Mouse (Mus musculus): ENCODE results near the gene Spock1. TPM values are rescaled to one million over a fixed set of nuclear protein-coding genes. Genes with fewer than 3 reads are reported as not detected.
"Not testable (repeated sequence)": the region's sequence is repeated elsewhere in the genome, so short reads cannot be mapped to it uniquely, and the experiment has no call there.

Gene Spock1
- total RNA-seq, 1 experiment from 2014 or later = 13.1 TPM

DNA sequence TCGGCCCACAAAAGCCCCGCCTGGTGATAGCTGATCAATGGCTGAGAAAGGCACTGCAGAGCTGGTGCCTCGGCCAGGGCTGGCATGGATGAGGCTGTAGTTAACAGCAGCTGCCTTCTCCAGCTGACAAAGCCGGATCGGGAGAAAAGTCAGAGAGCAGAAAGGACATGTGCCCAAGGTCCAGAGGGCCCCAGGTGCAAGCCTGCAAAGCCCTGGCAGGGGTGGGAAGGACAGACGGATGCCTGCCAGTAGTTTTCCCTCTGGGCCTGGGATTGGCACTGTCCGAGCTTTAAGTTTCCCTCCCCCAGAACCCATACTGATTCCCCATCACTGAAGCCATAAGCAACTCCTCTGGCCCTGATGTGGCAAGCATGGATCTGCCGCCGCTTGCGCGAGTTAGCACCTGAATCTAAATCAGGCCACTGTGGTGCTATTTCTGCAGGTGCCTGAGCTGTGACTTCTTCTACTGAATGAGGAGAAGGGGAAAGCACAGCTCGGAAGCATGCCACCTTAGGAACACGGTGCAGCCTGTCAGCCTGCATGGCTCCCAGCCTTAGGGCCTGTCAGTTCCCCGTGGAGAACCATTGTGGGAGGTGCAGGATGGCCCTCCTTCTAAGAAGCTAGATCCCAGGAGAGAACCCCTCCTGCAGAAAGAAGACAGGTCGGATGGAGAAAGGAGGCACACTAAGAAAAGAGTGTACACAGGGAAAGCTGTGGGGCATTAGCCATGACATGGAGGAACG is 423.5 kb downstream of the Spock1 start:
- DNase-seq = no peak

DNA sequence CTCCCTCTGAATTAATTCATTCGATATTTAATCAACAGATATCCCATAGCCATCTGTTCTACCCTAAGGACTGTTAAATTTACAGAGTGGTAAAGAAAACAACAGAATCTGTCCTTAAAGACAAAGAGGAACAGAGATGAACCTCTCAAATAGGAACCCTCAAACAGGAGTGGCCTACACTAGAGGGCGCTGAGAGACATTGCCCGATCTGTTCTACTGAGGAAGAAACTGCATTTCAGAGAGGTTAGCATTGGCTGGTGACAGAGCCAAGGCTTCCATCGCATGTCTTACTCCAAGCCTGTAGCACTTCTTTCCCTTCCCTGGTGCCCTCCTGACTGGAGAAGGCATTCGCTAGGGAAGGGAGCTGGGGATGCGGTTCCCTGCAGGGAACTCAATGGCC is 431.4 kb downstream of the Spock1 start:
- DNase-seq = peak; percentile 40

DNA sequence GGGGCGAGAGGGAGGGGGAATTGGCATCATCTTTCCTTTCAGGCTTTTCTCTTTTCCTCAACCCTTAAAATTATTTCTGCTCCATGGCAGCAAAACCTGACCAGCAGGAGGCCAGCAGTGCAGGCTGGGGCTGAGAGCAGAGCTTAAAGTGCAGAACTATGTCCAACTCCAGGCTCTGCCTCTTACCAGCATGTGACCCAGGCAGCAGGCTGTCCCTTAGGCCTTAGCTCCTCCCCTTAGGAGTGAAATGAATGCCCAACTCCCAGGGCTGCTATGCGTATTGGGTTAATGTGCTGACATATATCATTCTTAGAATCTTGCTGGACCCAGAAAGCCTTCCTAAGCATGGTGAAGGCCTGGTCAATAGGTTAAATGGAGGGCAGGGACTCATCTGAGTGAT is 434.1 kb downstream of the Spock1 start:
- DNase-seq = no peak

DNA sequence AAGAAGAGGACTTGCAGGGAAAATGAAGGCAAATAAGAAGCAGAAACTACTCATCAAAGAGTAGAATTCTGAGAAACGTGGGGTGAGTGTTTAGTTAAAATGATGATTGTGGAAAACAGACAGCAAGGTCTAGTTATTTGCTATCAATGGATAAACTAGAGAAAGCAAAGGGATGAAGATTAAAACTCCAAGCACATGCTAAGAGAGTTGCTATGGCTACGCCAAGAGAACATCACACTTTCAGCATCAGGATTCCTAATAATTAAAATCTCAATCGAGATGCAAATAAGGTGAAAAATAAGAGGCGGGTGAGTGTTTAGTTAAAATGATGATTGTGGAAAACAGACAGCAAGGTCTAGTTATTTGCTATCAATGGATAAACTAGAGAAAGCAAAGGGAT is 437.2 kb downstream of the Spock1 start:
- not testable (repeated sequence) for DNase-seq

DNA sequence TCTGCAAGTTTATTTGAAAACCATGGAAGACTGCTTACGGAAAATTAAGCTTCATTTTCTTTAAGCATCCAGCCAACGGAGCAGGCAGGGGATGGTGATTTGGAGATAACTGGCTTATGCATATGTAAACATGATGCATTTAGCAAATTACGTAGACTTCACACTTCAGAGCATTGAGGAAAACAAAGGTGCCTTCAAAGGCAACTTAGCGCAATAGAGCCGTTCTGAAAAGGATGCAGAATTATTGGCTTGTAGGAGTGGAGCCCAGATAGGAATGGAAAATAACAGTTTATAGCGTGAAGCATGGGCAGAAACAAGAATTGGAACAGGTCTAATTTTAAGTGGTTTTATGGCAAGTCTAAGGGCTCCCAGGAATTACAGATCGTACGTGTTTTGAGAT is 448.2 kb downstream of the Spock1 start:
- DNase-seq = no peak

DNA sequence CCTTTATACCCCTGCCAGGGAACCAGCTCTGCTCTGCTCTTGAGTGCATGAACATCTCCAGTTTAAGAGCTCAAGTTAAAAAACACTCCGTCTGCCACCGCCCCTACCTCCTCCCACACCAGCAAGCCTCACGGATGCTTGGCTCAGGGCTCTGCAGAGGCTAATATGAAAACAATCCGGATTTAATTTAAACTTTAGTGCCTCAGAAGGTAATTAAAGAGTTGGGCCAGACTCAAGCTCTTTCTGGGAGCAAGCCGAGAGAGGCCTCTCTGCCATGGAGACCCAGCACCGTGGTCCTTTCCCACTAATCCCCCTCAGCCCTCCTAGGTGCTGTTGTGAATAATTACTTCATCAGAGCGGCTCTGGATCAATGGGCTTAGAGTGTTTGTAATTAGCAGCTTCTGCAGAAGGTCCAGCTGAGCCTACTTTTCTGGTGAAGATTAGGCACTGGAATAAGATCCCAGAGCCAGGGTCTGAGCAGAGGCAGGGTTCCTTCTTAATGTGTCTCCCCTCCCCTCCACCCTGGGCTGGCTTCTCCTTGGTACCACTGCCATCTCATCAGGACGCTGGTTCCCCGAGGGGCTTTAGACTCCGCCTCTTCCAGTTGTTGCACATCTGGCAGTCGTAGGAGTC is 457.8 kb downstream of the Spock1 start:
- DNase-seq = no peak

DNA sequence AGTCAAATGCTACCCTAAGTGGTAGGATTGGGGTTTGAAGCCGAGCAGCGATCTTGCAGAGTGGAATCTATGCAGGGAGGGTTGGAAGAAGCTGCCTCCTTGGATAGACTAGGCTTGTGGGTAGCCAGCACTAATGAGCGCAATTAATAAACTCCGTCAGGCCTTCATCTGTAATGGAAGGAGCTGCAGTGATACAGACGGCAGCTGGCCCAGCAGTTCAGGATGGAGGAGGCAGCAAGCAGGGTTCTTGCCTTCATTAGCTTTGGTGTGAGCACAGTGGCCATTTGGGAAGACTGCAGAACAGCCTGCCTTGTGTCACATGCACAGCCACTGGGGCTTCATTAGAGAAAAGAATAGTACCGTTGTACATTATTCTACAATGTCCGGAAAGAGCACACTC is 459.2 kb downstream of the Spock1 start:
- DNase-seq = no peak

DNA sequence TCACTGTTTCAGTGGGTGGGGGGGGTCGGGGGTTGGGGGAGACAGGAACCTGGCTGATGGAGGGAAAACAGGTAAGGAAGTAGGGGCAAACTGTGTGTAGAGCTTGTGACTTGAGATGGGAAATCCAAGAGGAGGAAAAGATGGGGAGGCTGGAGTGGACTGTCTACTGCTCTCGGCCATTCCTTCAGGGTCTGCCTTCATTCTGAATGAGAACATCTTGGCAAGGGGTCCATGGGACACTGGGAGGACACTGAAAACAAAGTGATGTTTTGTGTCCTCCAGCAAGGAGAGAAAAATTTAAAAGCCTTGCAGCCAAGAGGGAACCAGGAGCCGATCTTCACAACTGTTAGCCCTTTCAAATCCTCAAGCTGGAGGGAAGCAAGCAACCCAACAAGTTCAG is 463.2 kb downstream of the Spock1 start:
- DNase-seq = no peak

DNA sequence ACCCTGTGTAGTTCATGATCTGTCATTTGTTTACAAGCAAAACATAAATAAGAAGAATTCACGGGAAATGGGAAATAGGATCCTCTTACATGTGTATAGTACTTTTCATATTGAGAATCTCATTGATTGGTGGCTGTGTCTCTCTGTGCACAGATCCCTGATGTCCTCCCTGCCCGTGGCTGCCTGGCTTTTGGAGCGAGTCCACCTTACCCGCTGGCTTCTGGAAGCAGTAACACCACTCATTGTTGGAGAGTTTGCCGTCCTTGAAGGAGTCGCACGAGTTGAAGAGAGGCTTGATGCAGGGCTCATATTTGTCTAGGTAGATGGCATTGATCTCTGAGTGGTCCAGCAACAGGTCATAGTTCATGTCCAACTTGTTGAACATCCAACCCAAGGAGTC is 468.0 kb downstream of the Spock1 start:
- DNase-seq = no peak

DNA sequence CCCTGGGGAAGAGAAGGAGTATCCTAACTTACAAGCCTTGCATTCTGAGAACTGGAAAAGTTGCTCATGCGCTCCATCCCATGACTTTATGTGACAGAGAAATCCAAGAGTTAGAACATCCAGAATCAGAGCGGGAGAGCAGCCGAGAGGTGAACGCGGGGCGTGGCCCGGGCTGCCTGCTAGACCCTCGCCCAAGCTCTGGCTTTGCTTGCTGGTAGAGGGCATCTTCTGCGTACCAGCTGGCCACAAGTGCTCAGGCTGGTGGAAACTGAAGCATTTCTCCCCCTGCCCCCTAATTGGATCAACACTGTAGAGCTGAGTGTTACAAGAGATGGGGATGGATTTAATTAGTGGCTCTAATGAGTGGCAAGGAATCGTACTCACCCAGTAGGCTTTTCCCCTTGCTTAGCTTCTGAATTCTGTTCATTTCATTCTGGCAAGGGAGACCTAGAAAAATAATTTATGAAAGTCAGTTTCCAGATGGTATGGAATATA is 472.4 kb downstream of the Spock1 start:
- DNase-seq = no peak

DNA sequence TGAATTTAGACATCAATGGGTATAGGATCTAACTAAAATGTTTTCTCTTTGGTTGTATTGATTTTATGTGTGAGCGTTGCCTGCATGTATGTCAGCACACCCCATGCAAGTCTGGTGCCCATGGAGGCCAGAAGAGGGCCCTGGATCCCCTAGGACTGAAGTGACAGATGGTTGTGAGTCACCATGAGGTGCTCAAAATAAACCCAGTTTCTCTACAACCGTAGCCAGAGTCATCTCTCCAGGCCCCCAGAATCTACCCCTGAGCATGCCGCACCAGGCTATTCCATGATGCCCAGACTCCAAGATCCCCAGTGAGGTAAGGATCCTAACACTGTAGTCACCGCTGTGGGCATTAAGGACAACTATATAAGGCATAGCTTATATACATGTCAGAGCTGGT is 474.3 kb downstream of the Spock1 start:
- DNase-seq = no peak

DNA sequence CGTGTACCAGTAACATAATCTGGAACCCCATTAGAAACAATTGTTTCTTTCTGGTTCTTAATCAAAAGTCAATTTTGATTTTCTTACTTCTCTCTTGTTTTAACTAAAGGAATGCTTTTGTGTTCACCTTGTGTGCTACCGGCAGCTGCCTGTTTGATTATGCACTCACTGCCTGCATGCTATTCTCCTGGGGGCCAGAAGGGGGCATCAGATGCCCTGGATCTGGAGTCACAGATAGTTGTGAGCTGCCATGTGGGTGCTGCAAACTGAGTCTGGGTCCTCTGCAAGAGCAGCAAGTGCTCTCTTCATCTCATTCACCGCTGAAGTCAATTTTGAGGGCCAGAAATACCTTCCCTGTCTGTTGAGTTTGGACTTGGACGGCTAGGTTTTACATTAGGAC is 476.3 kb downstream of the Spock1 start:
- no peak for DNase-seq

DNA sequence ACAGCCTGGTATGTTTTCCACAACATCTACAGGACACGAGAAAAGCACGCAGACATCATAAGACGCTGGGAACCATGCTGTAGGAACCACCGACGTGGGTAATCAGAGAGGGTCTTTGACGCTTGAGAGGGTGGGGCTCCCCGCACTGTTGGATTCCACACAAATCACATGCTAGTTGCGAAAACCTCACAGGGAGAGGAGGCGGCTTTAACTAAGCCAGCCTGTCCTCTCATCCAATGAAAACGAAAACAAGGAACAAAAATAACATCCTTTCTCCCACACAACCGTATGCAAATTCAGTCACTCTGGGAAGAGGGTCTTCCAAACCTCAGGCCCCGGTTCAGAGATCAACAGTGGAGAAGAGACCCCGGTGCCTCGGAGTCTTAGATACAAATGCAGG is 479.3 kb downstream of the Spock1 start:
- DNase-seq = no peak

DNA sequence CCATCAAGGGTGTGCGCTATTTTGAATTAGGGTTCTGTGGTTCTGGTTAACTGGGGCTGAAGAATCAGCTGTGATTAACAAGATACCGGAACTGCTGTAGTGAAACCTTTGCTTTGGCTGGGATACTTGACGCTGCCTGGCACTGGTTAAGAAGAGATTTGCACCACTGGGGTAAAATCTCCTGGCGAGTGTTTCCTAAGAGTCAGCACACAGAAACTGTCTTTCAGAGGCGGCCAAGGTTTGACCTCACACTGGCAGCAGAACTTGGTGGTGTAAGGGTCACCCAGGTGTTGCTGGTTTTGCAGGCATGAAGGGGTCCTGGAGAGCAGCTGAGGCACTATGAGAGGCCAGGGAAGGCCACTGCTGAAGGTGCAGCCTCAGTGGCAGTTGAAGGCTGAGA is 489.4 kb downstream of the Spock1 start:
- peak; percentile 8 for DNase-seq

DNA sequence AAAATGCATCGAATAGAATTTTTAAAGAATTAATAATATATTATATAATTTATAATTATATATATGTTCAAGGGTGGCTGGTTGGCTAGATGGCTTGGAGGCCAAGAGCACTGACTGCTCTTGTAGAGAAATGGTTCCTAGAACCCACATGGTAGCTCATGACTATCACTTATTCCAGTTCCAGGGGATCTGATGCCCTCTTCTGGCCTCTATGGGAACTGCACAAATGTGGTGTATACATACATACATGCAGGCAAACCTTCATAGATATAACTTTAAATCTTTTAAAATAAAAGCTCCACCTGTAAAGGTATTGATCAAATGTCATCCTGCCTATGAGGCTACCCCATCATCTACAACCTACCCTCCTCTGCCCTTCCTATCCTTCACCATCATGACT is 493.4 kb downstream of the Spock1 start:
- no peak for DNase-seq

DNA sequence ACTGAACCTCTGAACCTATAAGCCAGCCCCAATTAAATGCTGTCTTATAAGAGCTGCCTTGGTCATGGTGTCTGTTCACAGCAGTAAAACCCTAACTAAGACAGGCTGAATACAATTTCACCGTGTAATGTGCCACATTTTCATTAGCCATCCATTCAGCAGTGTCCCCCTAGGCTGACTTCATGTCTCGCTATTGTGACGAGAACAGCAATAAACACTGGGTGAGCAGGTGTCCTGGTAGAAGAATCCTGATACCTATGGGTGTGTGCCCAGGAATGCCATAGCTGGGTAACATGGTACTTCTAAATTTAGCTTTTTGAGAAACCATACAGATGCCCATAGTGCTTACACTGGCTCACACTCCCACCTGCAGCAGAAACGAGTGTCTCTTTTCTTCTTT is 500.5 kb downstream of the Spock1 start:
- no peak for DNase-seq

DNA sequence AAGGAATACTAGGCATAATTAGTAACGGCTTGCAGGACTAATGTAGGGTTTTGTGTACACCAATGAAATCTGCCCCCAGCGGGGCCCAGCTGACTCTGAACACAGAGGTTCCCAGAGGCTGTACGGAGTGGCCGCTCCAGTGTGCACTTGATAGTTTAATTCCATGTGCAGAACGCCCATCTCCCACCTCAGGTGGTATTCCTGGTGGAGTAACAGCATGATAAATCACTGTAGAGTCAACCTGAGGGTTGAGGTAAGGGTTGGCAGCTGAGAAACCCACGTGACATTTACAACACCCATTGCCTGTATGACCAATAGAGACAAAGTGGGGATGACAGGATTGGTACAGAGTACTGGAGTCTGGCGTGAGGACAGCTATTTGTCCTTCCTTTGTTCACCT is 505.7 kb downstream of the Spock1 start:
- DNase-seq = no peak

DNA sequence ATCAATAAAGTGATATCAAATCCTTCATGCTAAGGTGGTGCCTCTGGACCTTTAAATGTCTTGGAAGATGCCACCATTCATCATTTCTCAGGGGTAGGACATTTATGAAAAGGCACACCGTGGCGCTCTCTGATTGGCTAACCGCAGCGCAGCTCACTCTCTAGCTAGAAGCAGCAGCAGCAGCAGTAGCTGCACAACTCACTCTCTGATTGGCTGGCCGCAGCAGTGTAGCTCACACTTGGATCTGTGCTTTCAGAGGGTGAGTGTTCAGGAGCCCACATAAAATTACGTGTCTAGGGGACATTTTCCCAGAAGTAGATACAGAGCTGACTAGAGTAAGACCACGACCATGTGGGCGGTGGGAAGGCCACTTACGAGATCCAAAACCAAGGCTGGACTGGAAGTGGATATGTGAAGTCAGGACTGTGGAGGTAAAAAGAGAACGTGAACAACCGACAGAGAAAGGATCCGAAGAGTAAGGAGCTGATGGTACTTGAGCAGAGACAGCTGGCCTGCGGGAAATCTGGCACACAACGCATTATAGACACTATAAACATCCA is 535.9 kb downstream of the Spock1 start:
- no peak for DNase-seq

Other genes with a start within 250 kb of the Spock1 start
- 2.4 and 3.1 TPM in 2 replicates for gene Klhl3, start 205.3 kb upstream of the Spock1 start, total RNA-seq (2021)
- gene Hnrnpa0, start 220.2 kb upstream of the Spock1 start, total RNA-seq (2021) = 121 and 133 TPM in 2 replicates
- gene Idnk, start 249.3 kb upstream of the Spock1 start, total RNA-seq (2021) = 45.4 and 48.0 TPM in 2 replicates